Comparison of ENCODE assay signal across 19 mouse cellular contexts in the genomic region with DNA sequence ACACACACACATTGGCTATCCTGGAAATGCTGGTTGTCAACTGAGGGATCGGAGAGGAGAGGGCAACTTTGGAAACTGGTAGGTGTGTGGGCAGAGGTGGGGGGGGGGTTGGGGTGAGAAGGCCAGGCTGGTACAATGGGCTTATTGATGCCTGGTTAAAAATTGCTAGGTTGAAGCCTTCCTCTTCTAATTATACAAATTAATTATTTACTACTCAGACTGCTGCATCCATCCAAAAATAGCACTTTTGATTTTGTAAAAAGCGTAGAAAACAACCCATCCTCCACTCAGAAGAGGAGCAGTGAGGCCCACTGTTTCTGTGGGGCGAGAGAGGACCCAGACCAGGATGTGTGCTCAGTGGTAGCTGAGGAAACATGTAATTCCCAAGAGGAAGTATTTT. TPM values are rescaled to one million over a fixed set of nuclear protein-coding genes. Genes with fewer than 3 reads are reported as not detected.
A peak's percentile ranks its signal among the peaks of the same experiment; 100 is the strongest.
DNase-seq lines count a peak whose midpoint lies in the region; ATAC-seq and TF ChIP-seq lines count a peak whose summit lies in the region.
"Had no signal": no experiment of that assay in that cellular context is flagged by ENCODE, and none has a peak within 500 bp of the region (broad histone marks: within the 10 kb centered on the region; RNA-seq: fewer than 3 reads in every experiment).

No protein-coding gene starts in this region.

- no peaks in the 10 kb centered on the region for H3K36me3 ChIP-seq in kidney, adult 2 months (ENCODE audit: control insufficient read depth, insufficient read depth, low read length)
- H3K36me3 ChIP-seq in lung, postnatal 0 days (ENCODE audit: insufficient read depth, low read length) = no peaks in the 10 kb centered on the region
- H3K36me3 ChIP-seq in limb, embryonic 10.5 days = no peaks in the 10 kb centered on the region
- H3K36me3 ChIP-seq: heart, embryonic 12.5 days; liver, embryonic 15.5 days had no signal

- ATAC-seq in lung, postnatal 0 days = no peak
- no peak for ATAC-seq in activated CD4-positive, CD25-positive, alpha-beta regulatory T cell, adult 4 months
- ATAC-seq: Patski had no signal

- TF ChIP-seq CTCF in kidney, adult 2 months (conservative IDR thresholded peaks at IDR 0.05; ENCODE audit: insufficient read depth, insufficient read length, low read depth, low read length) = no peak
- no peak for TF ChIP-seq CTCF in lung, postnatal 0 days (IDR thresholded peaks at IDR 0.05)

- 23% methylated on average over 3 of the region's 3 CpGs for WGBS in kidney, adult 2 months
- WGBS in lung, postnatal 0 days = 29% methylated on average over 3 of the region's 3 CpGs
- 42% methylated on average over 3 of the region's 3 CpGs for WGBS in limb, embryonic 10.5 days

- H3K27me3 ChIP-seq in kidney, adult 2 months (replicated peaks; ENCODE audit: control insufficient read depth, insufficient read depth, low read length) = no peaks in the 10 kb centered on the region
- peaks cover 7% of the 10 kb centered on the region; the same call in 1 of the 2 replicates for H3K27me3 ChIP-seq in lung, postnatal 0 days (replicated peaks; ENCODE audit: insufficient read depth, low read length)
- H3K27me3 ChIP-seq in limb, embryonic 10.5 days (ENCODE audit: low read depth, poor library complexity, severe bottlenecking) = peaks cover 100% of the 10 kb centered on the region
- H3K27me3 ChIP-seq: Patski had no signal

- H3K27ac ChIP-seq in kidney, adult 2 months (ENCODE audit: insufficient read depth, low read depth, low read length) = peak overlapping the region; percentile 83
- H3K27ac ChIP-seq in lung, postnatal 0 days (ENCODE audit: low read length) = no peak overlapping the region
- H3K27ac ChIP-seq in limb, embryonic 10.5 days = peak overlapping the region; percentile 42; the same call in 1 of the 2 replicates
- H3K27ac ChIP-seq: liver, embryonic 15.5 days had no signal

- H3K4me2 ChIP-seq in lung, postnatal 0 days (replicated peaks; ENCODE audit: low read depth, low read length) = peak overlapping the region; percentile 63; the same call in 1 of the 2 replicates
- H3K4me2 ChIP-seq: liver, embryonic 15.5 days had no signal

- TF ChIP-seq POLR2A in kidney, adult 2 months (IDR thresholded peaks at IDR 0.05; ENCODE audit: low read depth, low read length) = no peak

- DNase-seq in kidney, adult 2 months = peak; percentile 66
- no peak for DNase-seq in kidney, postnatal 25 days
- no peak for DNase-seq in lung, postnatal 0 days (ENCODE audit: low spot score)
- DNase-seq in lung, postnatal 10 days = no peak
- no peak for DNase-seq in limb, embryonic 10.5 days (ENCODE audit: low spot score)
- DNase-seq in spleen, adult 18-20 months = no peak
- DNase-seq in layer of hippocampus, adult 18-20 months (ENCODE audit: low spot score in 2 of 2) = no peak
- DNase-seq: cerebellum, adult 9-10 months; embryo, embryonic 11 days; gastrocnemius, postnatal 14 days; right cerebral cortex, postnatal 4 days; thymus, postnatal 4 days had no signal

- H3K4me3 ChIP-seq in kidney, adult 2 months (ENCODE audit: insufficient read depth, low read depth, low read length) = no peak overlapping the region
- H3K4me3 ChIP-seq in lung, postnatal 0 days (ENCODE audit: low read depth, low read length) = no peak overlapping the region
- peak overlapping the region; percentile 65 for H3K4me3 ChIP-seq in limb, embryonic 10.5 days
- H3K4me3 ChIP-seq: heart, embryonic 12.5 days; liver, embryonic 15.5 days; megakaryocyte, embryonic 14.5 days had no signal

- H3K4me1 ChIP-seq in kidney, adult 2 months (ENCODE audit: control insufficient read depth, insufficient read depth, low read length) = peaks cover 64% of the 10 kb centered on the region
- H3K4me1 ChIP-seq in lung, postnatal 0 days (ENCODE audit: insufficient read depth, low read depth, low read length) = peaks cover 12% of the 10 kb centered on the region; the same call in 1 of the 2 replicates
- peaks cover 97% of the 10 kb centered on the region for H3K4me1 ChIP-seq in limb, embryonic 10.5 days
- H3K4me1 ChIP-seq: liver, embryonic 15.5 days; megakaryocyte, embryonic 14.5 days had no signal

- H3K9ac ChIP-seq in lung, postnatal 0 days (replicated peaks; ENCODE audit: low read depth) = no peak overlapping the region
- H3K9ac ChIP-seq: heart, embryonic 12.5 days; liver, embryonic 15.5 days had no signal

- H3K9me3 ChIP-seq in lung, postnatal 0 days (ENCODE audit: low read length) = no peaks in the 10 kb centered on the region
- no peaks in the 10 kb centered on the region for H3K9me3 ChIP-seq in limb, embryonic 10.5 days (replicated peaks)
- H3K9me3 ChIP-seq: heart, embryonic 12.5 days; liver, embryonic 15.5 days; megakaryocyte, embryonic 14.5 days had no signal

- no peak for TF ChIP-seq EP300 in lung, postnatal 0 days (IDR thresholded peaks at IDR 0.05)

RNA-seq across cellular contexts. Expression of a gene that starts 11.9 kb away (rescaled TPM):
- 10.1 and 14.1 TPM in 2 replicates for polyA plus RNA-seq in kidney, adult 2 months (2012; rRNA removed)
- 1.5 and 2.2 TPM in 2 replicates for polyA plus RNA-seq in lung, postnatal 0 days (2015; fragmentation: Nextera tagmentation; extraction: Ambion mirVana)
- 0.76 and 1.0 TPM in 2 replicates for polyA plus RNA-seq in limb, embryonic 10.5 days (2016; fragmentation: Nextera tagmentation; extraction: Ambion mirVana)
- not detected for polyA plus RNA-seq in activated CD4-positive, CD25-positive, alpha-beta regulatory T cell, adult 4 months (2017; shearing (Covaris generic))
- total RNA-seq in layer of hippocampus, adult 18-20 months (2021) = not detected
- total RNA-seq: left cerebral cortex, postnatal 25 days had no signal

RNA-seq across cellular contexts. Expression of a gene that starts 15.3 kb away (rescaled TPM):
- 22.8 and 28.4 TPM in 2 replicates for polyA plus RNA-seq in kidney, adult 2 months (2012; rRNA removed)
- polyA plus RNA-seq in lung, postnatal 0 days (2015; fragmentation: Nextera tagmentation; extraction: Ambion mirVana) = 16.5 and 16.9 TPM in 2 replicates
- 11.3 and 13.5 TPM in 2 replicates for polyA plus RNA-seq in limb, embryonic 10.5 days (2016; fragmentation: Nextera tagmentation; extraction: Ambion mirVana)
- not detected for polyA plus RNA-seq in activated CD4-positive, CD25-positive, alpha-beta regulatory T cell, adult 4 months (2017; shearing (Covaris generic))
- total RNA-seq in layer of hippocampus, adult 18-20 months (2021) = not detected
- total RNA-seq: left cerebral cortex, postnatal 25 days had no signal

RNA-seq across cellular contexts. Expression of a gene that starts 16.9 kb away (rescaled TPM):
- 12.6 and 14.6 TPM in 2 replicates for polyA plus RNA-seq in kidney, adult 2 months (2012; rRNA removed)
- polyA plus RNA-seq in lung, postnatal 0 days (2015; fragmentation: Nextera tagmentation; extraction: Ambion mirVana) = 2.6 and 3.0 TPM in 2 replicates
- 0.89 and 1.2 TPM in 2 replicates for polyA plus RNA-seq in limb, embryonic 10.5 days (2016; fragmentation: Nextera tagmentation; extraction: Ambion mirVana)
- polyA plus RNA-seq in activated CD4-positive, CD25-positive, alpha-beta regulatory T cell, adult 4 months (2017; shearing (Covaris generic)) = 1 to 10 TPM in 1 of 2 experiments, under 1 TPM in 1; 0.98 to 1.1 TPM
- not detected for total RNA-seq in layer of hippocampus, adult 18-20 months (2021)
- total RNA-seq: left cerebral cortex, postnatal 25 days had no signal

RNA-seq across cellular contexts. Expression of a gene that starts 30.6 kb away (rescaled TPM):
- not detected in 2 replicates for polyA plus RNA-seq in kidney, adult 2 months (2012; rRNA removed)
- polyA plus RNA-seq in lung, postnatal 0 days (2015; fragmentation: Nextera tagmentation; extraction: Ambion mirVana) = not detected in 2 replicates
- polyA plus RNA-seq in limb, embryonic 10.5 days (2016; fragmentation: Nextera tagmentation; extraction: Ambion mirVana) = 0.78 and 0.83 TPM in 2 replicates
- not detected for polyA plus RNA-seq in activated CD4-positive, CD25-positive, alpha-beta regulatory T cell, adult 4 months (2017; shearing (Covaris generic))
- total RNA-seq in layer of hippocampus, adult 18-20 months (2021) = not detected
- total RNA-seq: gastrocnemius, postnatal 14 days; hematopoietic stem cell, adult 5-6 weeks; left cerebral cortex, postnatal 25 days had no signal
- polyA plus RNA-seq: heart, embryonic 12.5 days; liver, embryonic 15.5 days; Patski had no signal

RNA-seq across cellular contexts. Expression of a gene that starts 31.9 kb away (rescaled TPM):
- 7.7 and 8.4 TPM in 2 replicates for polyA plus RNA-seq in kidney, adult 2 months (2012; rRNA removed)
- 16.8 and 17.3 TPM in 2 replicates for polyA plus RNA-seq in lung, postnatal 0 days (2015; fragmentation: Nextera tagmentation; extraction: Ambion mirVana)
- polyA plus RNA-seq in limb, embryonic 10.5 days (2016; fragmentation: Nextera tagmentation; extraction: Ambion mirVana) = 5.5 and 5.9 TPM in 2 replicates
- not detected for polyA plus RNA-seq in activated CD4-positive, CD25-positive, alpha-beta regulatory T cell, adult 4 months (2017; shearing (Covaris generic))
- not detected for total RNA-seq in layer of hippocampus, adult 18-20 months (2021)
- total RNA-seq: left cerebral cortex, postnatal 25 days had no signal

Comparison
In these comparisons a context has a peak if more than half of its experiments do, and no peak if none do; other contexts are left out.
1. RNA of a gene that starts 15.3 kb away (polyA plus RNA-seq): 22.8 to 28.4 TPM in kidney, adult 2 months, 16.5 to 16.9 TPM in lung, postnatal 0 days and 11.3 to 13.5 TPM in limb, embryonic 10.5 days; not detected in activated CD4-positive, CD25-positive, alpha-beta regulatory T cell, adult 4 months; every median in the first group is over 10 times any median in the second.